Mouse (Mus musculus) small intestine, adult 2 months (tissue): ENCODE measurements around the gene Poc1b. TPM values are rescaled to one million over a fixed set of nuclear protein-coding genes. Genes with fewer than 3 reads are reported as not detected.

Experiments
- H3K27ac ChIP-seq: fragments of 200-500 bp; 2 replicates; pipeline ENCODE4 v1.5.1; 2012; ENCODE audit warnings: low read depth, low read length, control low read depth, inconsistent platforms; ENCODE audit not compliant: insufficient read depth
- H3K27me3 ChIP-seq: fragments of 200-500 bp; 2 replicates; pipeline ENCODE4 v1.6.1; 2012; ENCODE audit warnings: mild to moderate bottlenecking, moderate library complexity, low read length, inconsistent platforms; ENCODE audit not compliant: control insufficient read depth, insufficient read depth
- H3K36me3 ChIP-seq: fragments of 200-500 bp; 2 replicates; pipeline ENCODE4 v1.6.1; 2012; ENCODE audit warnings: mild to moderate bottlenecking, low read length, control low read depth, inconsistent platforms; ENCODE audit not compliant: control insufficient read depth, insufficient read depth
- H3K4me1 ChIP-seq: fragments of 200-500 bp; 2 replicates; pipeline ENCODE4 v1.6.1; 2012; ENCODE audit warnings: low read length, inconsistent platforms, mixed read lengths; ENCODE audit not compliant: control insufficient read depth, insufficient read depth, insufficient read length
- H3K4me3 ChIP-seq: fragments of 200-500 bp; 2 replicates; pipeline ENCODE4 v1.5.1; 2012; ENCODE audit warnings: low read depth, mild to moderate bottlenecking, control low read depth, inconsistent platforms, low read length, moderate library complexity
- CTCF ChIP-seq: fragments of 200-500 bp; IDR thresholded peaks from 2 replicates; pipeline ENCODE4 v1.5.1; 2012; ENCODE audit warnings: low read depth, mild to moderate bottlenecking, control low read depth, inconsistent platforms, low read length, moderate library complexity, mixed read lengths; ENCODE audit not compliant: insufficient replicate concordance, insufficient read length; ENCODE audit errors: extremely low read depth
- POLR2A ChIP-seq: fragments of 200-500 bp; IDR thresholded peaks from 2 replicates; pipeline ENCODE4 v1.6.1; 2012; ENCODE audit warnings: low read depth, mild to moderate bottlenecking, control low read depth, inconsistent platforms, low read length, moderate library complexity
- WGBS: fragments of 180-500 bp; shearing (Covaris S2); methylation state at CpG from one replicate; pipeline ENCODE4 v1.1.7; 2018; 5-methylcytosine and 5-hydroxymethylcytosine counted together
- polyA plus RNA-seq: library from polyadenylated mRNA; depleted of rRNA; stranded (reverse); fragments of >200 nt; gene quantifications from 2 replicates; pipeline ENCODE4 v1.2.3, GENCODE M21; 2012; rRNA removed

The Poc1b gene
- 3.6 and 5.5 TPM in 2 replicates for polyA plus RNA-seq

DNA sequence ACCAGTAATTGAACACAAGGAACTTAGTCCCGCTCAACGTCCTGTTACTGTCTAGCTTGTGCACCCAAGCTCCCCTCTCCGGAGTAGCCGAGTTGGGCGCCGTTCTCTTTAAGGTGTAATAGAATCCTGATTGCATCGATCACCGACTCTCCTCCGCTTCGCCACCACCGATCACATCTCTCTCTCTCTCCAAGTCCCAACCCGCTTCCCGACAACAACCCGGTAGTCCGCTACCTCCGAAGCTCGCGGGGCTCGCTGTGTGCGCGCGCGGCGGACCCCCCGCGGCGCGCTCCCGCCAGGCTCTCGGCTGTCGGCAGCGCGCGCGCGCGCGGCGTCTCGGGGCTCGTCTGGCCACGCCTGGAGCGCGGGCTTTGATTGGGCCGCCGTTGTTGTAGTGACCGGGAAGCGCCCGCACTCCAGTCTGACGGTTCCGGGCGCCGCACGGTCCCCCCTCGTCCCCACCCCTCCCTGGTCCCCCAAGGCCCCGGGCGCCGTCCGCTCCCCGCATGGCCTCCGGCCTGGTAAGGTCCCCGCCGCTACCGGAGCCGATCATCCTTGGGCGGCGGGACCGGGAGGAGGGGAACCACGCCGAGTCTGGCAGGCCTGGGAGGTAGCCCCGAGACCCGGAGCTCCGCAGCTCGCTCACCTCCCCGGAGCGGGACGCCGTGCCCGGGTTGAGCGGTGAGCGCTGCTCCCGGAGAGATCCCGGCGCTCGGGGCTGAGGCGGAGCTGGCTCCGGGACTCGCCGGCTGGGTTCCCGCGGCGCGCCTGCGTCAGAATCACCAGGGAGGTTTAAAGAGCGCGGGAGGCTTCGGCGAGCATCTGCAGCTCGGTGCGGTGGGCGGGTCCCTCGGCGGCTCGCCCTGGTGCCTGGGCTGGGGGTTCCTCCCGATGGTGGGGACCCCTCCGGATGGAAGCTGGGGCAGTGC lies at the start of gene Poc1b:
TSS of gene Poc1b (plus strand) at position 334 of the 929 bp plus-strand sequence.
- peak within 1 kb of the TSS; percentile 94 for H3K4me3 ChIP-seq
- H3K36me3 ChIP-seq: peaks cover 5% of the 10 kb centered on the region; the same call in 1 of the 2 replicates
- peak within 1 kb of the TSS; percentile 57 for H3K27ac ChIP-seq
- WGBS: under 1% methylated on average over 105 of the region's 106 CpGs
- no peak for TF ChIP-seq CTCF
- no peak; the same call in 1 of the 2 replicates for TF ChIP-seq POLR2A
- H3K4me1 ChIP-seq: peaks cover 14% of the 10 kb centered on the region
- no peaks in the 10 kb centered on the region for H3K27me3 ChIP-seq

DNA sequence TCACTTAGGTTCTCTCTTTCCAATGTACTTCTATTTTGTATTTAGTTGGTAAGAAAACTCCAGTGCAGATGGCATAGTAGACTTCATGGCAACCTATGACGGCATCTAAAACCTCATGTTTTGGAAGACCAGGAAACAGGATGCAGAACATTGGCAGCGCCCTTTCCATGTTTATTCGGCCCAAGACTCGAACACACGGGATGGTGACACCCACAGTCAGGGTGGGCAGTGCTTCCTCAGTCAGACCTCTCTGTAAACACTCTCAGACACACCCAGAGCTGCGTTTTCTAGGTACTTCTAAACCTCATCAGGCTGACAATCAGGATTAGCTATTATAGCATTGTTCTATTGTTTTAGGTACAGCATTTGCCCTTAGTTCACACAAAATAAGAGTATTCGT lies 46.2 kb upstream of the Poc1b start:
- Histone ChIP-seq H3K36me3 (no peaks in the 10 kb centered on the region), H3K4me3 (no peak overlapping the region), H3K4me1 (no peaks in the 10 kb centered on the region; the same call in 1 of the 2 replicates), H3K27me3 (no peaks in the 10 kb centered on the region), H3K27ac (no peak overlapping the region)
- whole genome bisulfite sequencing: 83% methylated on average over 7 of the region's 7 CpGs
- TF ChIP-seq CTCF: no peak
- no peak for TF ChIP-seq POLR2A

DNA sequence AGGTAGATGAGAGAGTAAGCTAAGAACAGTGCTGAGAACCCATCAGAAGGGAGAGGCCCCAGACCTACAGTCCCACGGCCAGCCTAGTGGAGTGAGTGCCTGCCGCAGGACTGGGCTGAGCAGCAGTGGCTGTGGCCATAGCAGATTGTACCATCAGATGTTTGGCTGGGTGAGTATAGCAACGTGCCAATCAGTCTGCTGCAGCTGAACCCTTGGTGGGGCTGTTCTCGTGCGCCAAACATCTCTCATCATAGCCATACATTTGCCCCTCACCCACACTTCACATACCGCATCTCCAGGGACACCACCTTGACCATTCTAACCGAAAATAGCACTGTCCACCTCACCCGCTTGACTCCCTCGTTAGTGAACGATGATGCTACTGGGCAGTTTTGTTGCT lies 45.4 kb upstream of the Poc1b start:
- Histone ChIP-seq H3K4me1 (no peaks in the 10 kb centered on the region; the same call in 1 of the 2 replicates), H3K27ac (no peak overlapping the region), H3K4me3 (no peak overlapping the region), H3K36me3 (no peaks in the 10 kb centered on the region), H3K27me3 (no peaks in the 10 kb centered on the region)
- 90% methylated on average over 10 of the region's 10 CpGs for WGBS
- no peak for TF ChIP-seq POLR2A
- TF ChIP-seq CTCF: no peak

DNA sequence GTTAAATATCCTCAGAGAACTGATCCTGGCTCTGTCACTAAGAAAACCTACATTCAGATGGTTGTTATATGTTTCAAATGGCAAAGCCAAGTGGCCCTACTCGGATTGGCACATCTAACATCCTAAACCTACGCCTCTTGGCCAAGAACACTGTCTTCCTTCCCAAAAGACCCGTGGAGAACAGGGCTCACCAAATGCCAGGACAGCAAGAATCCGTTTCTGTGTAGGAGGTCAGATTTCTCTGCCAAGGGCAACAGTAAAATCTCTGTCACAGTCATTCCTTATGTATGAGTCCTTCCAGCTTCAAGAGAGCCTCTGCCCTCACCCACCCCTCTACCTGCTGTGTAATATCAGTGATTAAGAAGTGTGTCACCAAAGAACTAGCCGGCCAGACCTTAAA lies 44.3 kb upstream of the Poc1b start:
- Histone ChIP-seq H3K27me3 (no peaks in the 10 kb centered on the region), H3K36me3 (no peaks in the 10 kb centered on the region), H3K27ac (no peak overlapping the region), H3K4me3 (no peak overlapping the region), H3K4me1 (no peaks in the 10 kb centered on the region; the same call in 1 of the 2 replicates)
- WGBS: 85% methylated on average over 5 of the region's 5 CpGs
- TF ChIP-seq CTCF (no peak), POLR2A (no peak)

DNA sequence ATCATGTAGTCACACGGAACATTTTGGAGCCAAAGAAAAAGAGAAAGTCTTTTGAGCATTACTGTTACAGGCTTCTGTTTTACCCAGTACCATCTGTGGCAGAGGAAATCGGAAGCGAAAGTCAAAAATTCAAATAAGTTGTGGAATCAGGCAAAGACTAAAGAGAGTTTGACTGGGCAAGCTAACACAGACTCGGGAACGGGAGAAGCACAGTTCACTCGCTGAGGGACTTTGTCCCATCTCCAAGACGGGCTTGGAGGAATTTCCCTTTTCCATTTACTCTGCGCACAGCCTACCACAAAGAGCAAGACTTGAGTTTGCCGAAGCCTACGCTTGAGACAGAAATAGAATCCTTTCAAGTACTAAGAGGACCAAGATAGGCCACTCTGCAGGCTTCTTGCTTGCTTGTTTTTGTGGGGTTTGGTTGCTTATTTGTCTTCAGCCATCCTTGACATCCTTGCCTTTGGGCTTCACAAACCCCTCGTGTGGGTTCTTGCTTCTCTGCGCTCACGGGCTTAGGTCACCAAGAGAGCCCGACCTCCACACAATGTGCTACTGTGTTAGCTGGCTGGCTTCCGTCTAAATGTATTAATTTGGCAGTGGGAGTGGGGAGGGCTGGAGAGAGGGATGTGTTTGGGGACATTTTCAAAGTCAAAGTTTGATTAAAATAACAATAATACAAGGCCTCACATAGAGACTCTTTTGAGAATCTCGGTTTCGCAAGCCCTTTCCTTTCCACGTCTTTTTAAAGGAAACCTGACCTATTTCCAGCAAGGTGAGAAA lies 30.5 kb upstream of the Poc1b start:
- TF ChIP-seq POLR2A (no peak), CTCF (no peak)
- no peaks in the 10 kb centered on the region for H3K27me3 ChIP-seq
- WGBS: 89% methylated on average over 18 of the region's 18 CpGs

DNA sequence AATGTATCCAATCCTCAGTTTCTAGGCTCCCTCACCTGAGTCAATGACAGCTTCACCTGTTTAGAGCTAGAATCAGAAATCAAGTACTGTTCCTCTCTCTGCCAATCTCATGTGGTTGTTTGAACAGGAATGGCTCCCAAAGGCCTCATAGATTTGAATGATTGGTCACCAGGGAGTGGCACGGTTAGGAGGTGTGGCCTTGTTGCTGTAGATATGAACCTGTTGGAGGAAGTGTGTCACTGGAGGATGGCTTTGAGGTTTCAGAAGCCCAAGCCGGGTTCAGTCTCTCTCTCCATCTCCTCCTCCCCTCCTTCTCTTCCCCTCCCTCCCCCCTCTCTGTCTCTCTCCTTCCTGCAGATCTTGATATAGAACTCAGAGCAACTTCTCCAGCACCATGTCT lies 28.2 kb upstream of the Poc1b start:
- no peak for TF ChIP-seq CTCF
- TF ChIP-seq POLR2A: no peak
- Histone ChIP-seq H3K27ac (no peak overlapping the region), H3K27me3 (no peaks in the 10 kb centered on the region), H3K36me3 (no peaks in the 10 kb centered on the region), H3K4me3 (no peak overlapping the region), H3K4me1 (no peaks in the 10 kb centered on the region)
- 34% methylated on average over 2 of the region's 2 CpGs for WGBS

More for the DNA sequence above, 30.5 kb upstream of the Poc1b start:
- Histone ChIP-seq H3K36me3 (no peaks in the 10 kb centered on the region), H3K27ac (no peak overlapping the region), H3K4me3 (no peak overlapping the region), H3K4me1 (no peaks in the 10 kb centered on the region)
